Mouse (Mus musculus): ENCODE data around the gene Trmt5. TPM values are rescaled to one million over a fixed set of nuclear protein-coding genes. Genes with fewer than 3 reads are reported as not detected.

The Trmt5 gene
- polyA plus RNA-seq, 1 experiment from 2014 or later: 15.7 TPM

GRCm38 (mm10) chr12:73266597-73266996 is 19.9 kb downstream of the Trmt5 start:
- Histone ChIP-seq H3K36me3 (no peaks in the 10 kb centered on the region), H3K4me1 (peaks cover 11% of the 10 kb centered on the region), H3K27me3 (no peaks in the 10 kb centered on the region), H3K9me3 (no peaks in the 10 kb centered on the region), H3K4me2 (no peak overlapping the region), H3K9ac (no peak overlapping the region), H3K4me3 (no peak overlapping the region), H3K27ac (no peak overlapping the region)
- no peak for ATAC-seq (ENCODE audit: insufficient number of reproducible peaks, low FRiP score, low TSS enrichment, low read depth)
- 61% methylated on average over 1 of the region's 1 CpGs for WGBS

DNA sequence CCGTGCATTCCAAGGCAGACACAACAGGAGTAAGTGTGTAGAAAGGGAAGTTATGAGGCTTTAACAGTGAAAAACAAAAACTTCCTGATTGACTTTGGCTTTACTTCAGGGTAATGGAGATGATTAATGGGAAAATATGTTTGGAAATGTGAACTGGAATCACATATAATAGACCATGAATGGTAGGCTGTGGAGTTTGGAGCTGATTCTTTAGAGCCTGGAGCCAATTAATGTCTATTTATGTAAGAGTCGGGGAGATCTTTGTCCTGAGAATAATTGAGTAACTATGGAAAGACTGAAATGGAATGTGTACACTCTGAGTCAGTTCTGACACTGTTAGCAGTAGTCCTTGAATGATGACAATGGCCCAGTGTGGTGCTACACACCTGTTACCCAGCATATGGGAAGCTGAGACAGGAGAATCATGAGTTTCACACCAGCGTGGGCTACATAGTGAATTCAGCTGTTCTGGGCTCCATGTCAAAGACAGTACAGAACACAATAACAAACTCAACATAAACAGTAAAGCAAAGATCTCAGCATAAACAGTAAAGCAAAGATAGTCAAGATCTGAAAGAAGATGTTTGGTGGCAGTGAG is 21.0 kb downstream of the Trmt5 start:
- no peak overlapping the region for H3K27ac ChIP-seq
- no peak overlapping the region for H3K9ac ChIP-seq
- H3K36me3 ChIP-seq: no peaks in the 10 kb centered on the region
- ATAC-seq (ENCODE audit: insufficient number of reproducible peaks, low FRiP score, low TSS enrichment, low read depth): no peak
- 73% methylated on average over 3 of the region's 3 CpGs for WGBS
- H3K4me2 ChIP-seq: no peak overlapping the region
- peaks cover 10% of the 10 kb centered on the region for H3K4me1 ChIP-seq
- no peak overlapping the region for H3K4me3 ChIP-seq
- no peaks in the 10 kb centered on the region for H3K9me3 ChIP-seq
- H3K27me3 ChIP-seq: no peaks in the 10 kb centered on the region

DNA sequence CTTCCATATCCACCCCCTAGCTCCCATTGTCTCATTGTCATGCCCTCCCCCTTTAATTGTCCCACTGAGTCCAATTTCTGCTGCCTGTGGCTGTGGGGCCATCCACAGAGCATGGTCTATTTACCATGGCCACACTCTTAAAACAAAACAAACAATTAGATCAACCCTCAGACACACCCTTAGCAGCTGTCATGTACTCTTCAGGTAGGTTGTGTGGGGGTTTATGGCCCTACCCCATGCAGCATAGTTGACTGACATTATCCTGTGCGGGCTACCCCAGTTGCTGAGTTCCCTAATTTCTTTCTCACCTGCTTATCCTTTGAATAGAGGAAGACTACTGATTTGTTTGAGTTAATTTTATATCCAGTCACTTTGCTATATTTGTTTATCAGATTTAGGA is 26.2 kb downstream of the Trmt5 start:
- 88% methylated on average over 1 of the region's 1 CpGs for WGBS

GRCm38 (mm10) chr12:73259269-73259668 is 27.2 kb downstream of the Trmt5 start:
- no peak for ATAC-seq (ENCODE audit: insufficient number of reproducible peaks, low FRiP score, low TSS enrichment, low read depth)
- no peaks in the 10 kb centered on the region for H3K27me3 ChIP-seq
- 73% methylated on average over 6 of the region's 6 CpGs for WGBS
- H3K27ac ChIP-seq: no peak overlapping the region
- H3K4me3 ChIP-seq: no peak overlapping the region
- H3K9me3 ChIP-seq: no peaks in the 10 kb centered on the region
- no peaks in the 10 kb centered on the region for H3K4me1 ChIP-seq
- no peak overlapping the region for H3K9ac ChIP-seq
- no peak overlapping the region for H3K4me2 ChIP-seq
- no peaks in the 10 kb centered on the region for H3K36me3 ChIP-seq

More for the DNA sequence above, 26.2 kb downstream of the Trmt5 start:
- Histone ChIP-seq H3K27me3 (no peaks in the 10 kb centered on the region), H3K27ac (no peak overlapping the region), H3K4me2 (no peak overlapping the region), H3K4me3 (no peak overlapping the region), H3K4me1 (no peaks in the 10 kb centered on the region), H3K9me3 (no peaks in the 10 kb centered on the region), H3K9ac (no peak overlapping the region), H3K36me3 (no peaks in the 10 kb centered on the region)
- no peak for ATAC-seq (ENCODE audit: insufficient number of reproducible peaks, low FRiP score, low TSS enrichment, low read depth)

- WGBS: 49% methylated on average over 2 of the region's 2 CpGs
- H3K4me3 ChIP-seq: no peak overlapping the region
- no peak overlapping the region for H3K9ac ChIP-seq
- H3K9me3 ChIP-seq: no peaks in the 10 kb centered on the region
- H3K4me2 ChIP-seq: no peak overlapping the region
- ATAC-seq (ENCODE audit: insufficient number of reproducible peaks, low FRiP score, low TSS enrichment, low read depth): no peak
- H3K27me3 ChIP-seq: no peaks in the 10 kb centered on the region
- no peaks in the 10 kb centered on the region for H3K36me3 ChIP-seq
- no peaks in the 10 kb centered on the region for H3K4me1 ChIP-seq
- no peak overlapping the region; the same call in 1 of the 2 replicates for H3K27ac ChIP-seq
These were observed 31.5 kb downstream of the Trmt5 start for GRCm38 (mm10) chr12:73255006-73255405.

GRCm38 (mm10) chr12:73245687-73246086 is 40.8 kb downstream of the Trmt5 start:
- H3K9ac ChIP-seq: no peak overlapping the region
- H3K27ac ChIP-seq: peak overlapping the region; percentile 51; the same call in 1 of the 2 replicates
- peaks cover 16% of the 10 kb centered on the region for H3K4me1 ChIP-seq
- H3K4me2 ChIP-seq: no peak overlapping the region
- H3K27me3 ChIP-seq: no peaks in the 10 kb centered on the region
- H3K4me3 ChIP-seq: no peak overlapping the region
- H3K9me3 ChIP-seq: no peaks in the 10 kb centered on the region
- no peaks in the 10 kb centered on the region for H3K36me3 ChIP-seq
- 16% methylated on average over 5 of the region's 5 CpGs for WGBS
- peak; percentile 69; the same call in 1 of the 2 replicates for ATAC-seq (ENCODE audit: insufficient number of reproducible peaks, low FRiP score, low TSS enrichment, low read depth)

GRCm38 (mm10) chr12:73241960-73242359 is 44.5 kb downstream of the Trmt5 start:
- 57% methylated on average over 10 of the region's 10 CpGs for WGBS
- Histone ChIP-seq H3K36me3 (no peaks in the 10 kb centered on the region), H3K4me1 (peaks cover 16% of the 10 kb centered on the region), H3K4me2 (no peak overlapping the region), H3K27ac (no peak overlapping the region), H3K9me3 (no peaks in the 10 kb centered on the region), H3K9ac (no peak overlapping the region), H3K27me3 (no peaks in the 10 kb centered on the region), H3K4me3 (no peak overlapping the region)
- peak; percentile 65; the same call in 1 of the 2 replicates for ATAC-seq (ENCODE audit: insufficient number of reproducible peaks, low FRiP score, low TSS enrichment, low read depth)

DNA sequence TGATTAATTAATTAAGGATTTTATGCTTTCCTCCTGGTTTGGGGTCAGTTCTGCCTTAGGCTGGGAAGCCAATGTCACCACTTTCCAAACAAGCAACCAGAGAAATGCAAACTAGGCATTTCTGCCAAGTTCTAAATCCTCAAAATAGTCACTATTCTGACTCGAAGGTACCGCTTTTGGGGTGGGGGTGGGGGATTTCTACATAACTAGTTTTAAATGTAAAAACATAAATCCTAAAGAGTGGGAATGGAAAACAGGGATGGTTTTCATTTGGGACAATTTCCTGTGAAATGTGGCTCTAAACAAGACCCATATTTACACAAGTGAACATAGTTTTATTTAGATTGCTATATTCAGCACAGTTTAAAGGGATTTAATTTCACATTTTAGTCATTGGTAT is 53.9 kb downstream of the Trmt5 start:
- ATAC-seq (ENCODE audit: insufficient number of reproducible peaks, low FRiP score, low TSS enrichment, low read depth): no peak
- Histone ChIP-seq H3K4me2 (no peak overlapping the region), H3K4me3 (no peak overlapping the region), H3K4me1 (no peaks in the 10 kb centered on the region; the same call in 1 of the 2 replicates), H3K27ac (no peak overlapping the region), H3K36me3 (no peaks in the 10 kb centered on the region), H3K9ac (no peak overlapping the region), H3K27me3 (no peaks in the 10 kb centered on the region), H3K9me3 (no peaks in the 10 kb centered on the region)
- WGBS: 22% methylated on average over 2 of the region's 2 CpGs

DNA sequence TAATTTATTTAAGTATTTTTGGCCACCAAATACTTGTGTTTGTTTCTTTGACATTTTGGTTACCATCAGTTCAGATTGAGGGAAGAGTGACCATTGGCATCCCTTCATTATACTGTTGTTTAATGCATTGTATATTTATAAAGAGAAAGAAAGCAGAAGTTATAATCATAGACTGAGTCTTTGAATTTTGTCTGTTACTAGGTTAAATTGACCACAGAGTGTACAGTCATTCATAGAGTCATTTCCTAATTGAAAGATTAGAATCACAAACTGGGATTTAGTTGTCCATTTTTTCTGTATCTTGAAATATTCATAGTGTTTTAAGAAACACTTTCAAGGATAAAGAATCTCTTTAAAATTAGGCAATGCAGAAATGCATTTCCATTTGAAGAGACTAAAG is 55.0 kb downstream of the Trmt5 start:
- H3K27me3 ChIP-seq: no peaks in the 10 kb centered on the region
- no peaks in the 10 kb centered on the region for H3K9me3 ChIP-seq
- no peak overlapping the region for H3K4me3 ChIP-seq
- no peaks in the 10 kb centered on the region; the same call in 1 of the 2 replicates for H3K4me1 ChIP-seq
- H3K36me3 ChIP-seq: no peaks in the 10 kb centered on the region
- H3K27ac ChIP-seq: no peak overlapping the region
- ATAC-seq (ENCODE audit: insufficient number of reproducible peaks, low FRiP score, low TSS enrichment, low read depth): no peak
- H3K9ac ChIP-seq: no peak overlapping the region
- no peak overlapping the region for H3K4me2 ChIP-seq

- Histone ChIP-seq H3K4me1 (no peaks in the 10 kb centered on the region; the same call in 1 of the 2 replicates), H3K4me2 (no peak overlapping the region), H3K9me3 (no peaks in the 10 kb centered on the region), H3K36me3 (no peaks in the 10 kb centered on the region), H3K4me3 (no peak overlapping the region), H3K27me3 (no peaks in the 10 kb centered on the region), H3K9ac (no peak overlapping the region), H3K27ac (no peak overlapping the region)
- ATAC-seq (ENCODE audit: insufficient number of reproducible peaks, low FRiP score, low TSS enrichment, low read depth): no peak
These were observed 56.3 kb downstream of the Trmt5 start for GRCm38 (mm10) chr12:73230196-73230595.

Other genes starting within 250 kb of the Trmt5 start
- 28.2 and 34.3 TPM in 2 replicates for gene Six1, start 232.8 kb downstream of the Trmt5 start, polyA plus RNA-seq (2015; fragmentation: Nextera tagmentation; extraction: Ambion mirVana)
- 3.7 and 4.3 TPM in 2 replicates for gene Six4, start 173.3 kb downstream of the Trmt5 start, polyA plus RNA-seq (2015; fragmentation: Nextera tagmentation; extraction: Ambion mirVana)
- 30.7 and 33.3 TPM in 2 replicates for gene Mnat1, start 163.0 kb downstream of the Trmt5 start, polyA plus RNA-seq (2015; fragmentation: Nextera tagmentation; extraction: Ambion mirVana)
- 9.2 and 11.9 TPM in 2 replicates for gene Slc38a6, start 69 bp upstream of the Trmt5 start, polyA plus RNA-seq (2015; fragmentation: Nextera tagmentation; extraction: Ambion mirVana)

Measured in limb, embryonic 15.5 days (tissue).